Mouse (Mus musculus) testis, postnatal 10 days (tissue): ENCODE data around the gene Rbms1.

ENCODE experiments used
- DNase-seq: peaks from one replicate; pipeline ENCODE4 v3.0.0; 2021; ENCODE audit warnings: low spot score

The Rbms1 gene

GRCm38 (mm10) chr2:60918401-60918800 is 44.6 kb downstream of the Rbms1 start:
- DNase-seq = no peak

GRCm38 (mm10) chr2:60914524-60915280 is 48.3 kb downstream of the Rbms1 start:
- no peak for DNase-seq

GRCm38 (mm10) chr2:60913281-60913680 is 49.7 kb downstream of the Rbms1 start:
- DNase-seq = no peak

GRCm38 (mm10) chr2:60911716-60912115 is 51.3 kb downstream of the Rbms1 start:
- no peak for DNase-seq

- DNase-seq = peak; percentile 47
Observed at GRCm38 (mm10) chr2:60910820-60911219, 52.2 kb downstream of the Rbms1 start.

- DNase-seq = no peak
Observed at GRCm38 (mm10) chr2:60908551-60908950, 54.4 kb downstream of the Rbms1 start.

- no peak for DNase-seq
Observed at GRCm38 (mm10) chr2:60908116-60908515, 54.9 kb downstream of the Rbms1 start.

GRCm38 (mm10) chr2:60905283-60905682 is 57.7 kb downstream of the Rbms1 start:
- no peak for DNase-seq

GRCm38 (mm10) chr2:60904141-60904540 is 58.9 kb downstream of the Rbms1 start:
- no peak for DNase-seq

- DNase-seq = no peak
Observed at GRCm38 (mm10) chr2:60903535-60903934, 59.5 kb downstream of the Rbms1 start.

GRCm38 (mm10) chr2:60902446-60903137 is 60.4 kb downstream of the Rbms1 start:
- no peak for DNase-seq

- no peak for DNase-seq
Observed at GRCm38 (mm10) chr2:60901511-60901951, 61.5 kb downstream of the Rbms1 start.

GRCm38 (mm10) chr2:60901013-60901412 is 62.0 kb downstream of the Rbms1 start:
- no peak for DNase-seq

- DNase-seq = no peak
Observed at GRCm38 (mm10) chr2:60893042-60893441, 70.0 kb downstream of the Rbms1 start.

- DNase-seq = no peak
Observed at GRCm38 (mm10) chr2:60883931-60884330, 79.1 kb downstream of the Rbms1 start.

GRCm38 (mm10) chr2:60883043-60883365 is 80.0 kb downstream of the Rbms1 start:
- no peak for DNase-seq

GRCm38 (mm10) chr2:60882202-60883042 is 80.6 kb downstream of the Rbms1 start:
- DNase-seq = no peak

GRCm38 (mm10) chr2:60881571-60882041 is 81.4 kb downstream of the Rbms1 start:
- DNase-seq = no peak

- peak; percentile 76 for DNase-seq
Observed at GRCm38 (mm10) chr2:60880789-60881570, 82.0 kb downstream of the Rbms1 start.

- DNase-seq = no peak
Observed at GRCm38 (mm10) chr2:60879966-60880788, 82.8 kb downstream of the Rbms1 start.
